Mouse (Mus musculus): Measurements from ENCODE around the gene Sema4g.
"Not testable (repeated sequence)": the region's sequence is repeated elsewhere in the genome, so short reads cannot be mapped to it uniquely, and the experiment has no call there.

The Sema4g gene

GRCm38 (mm10) chr19:45026958-45027670, 38.2 kb downstream of the Sema4g start:
- peak in 1 of 2 experiments; percentile 33 for DNase-seq

- no peak for DNase-seq
These were observed 38.9 kb downstream of the Sema4g start for GRCm38 (mm10) chr19:45027848-45028247.

DNA sequence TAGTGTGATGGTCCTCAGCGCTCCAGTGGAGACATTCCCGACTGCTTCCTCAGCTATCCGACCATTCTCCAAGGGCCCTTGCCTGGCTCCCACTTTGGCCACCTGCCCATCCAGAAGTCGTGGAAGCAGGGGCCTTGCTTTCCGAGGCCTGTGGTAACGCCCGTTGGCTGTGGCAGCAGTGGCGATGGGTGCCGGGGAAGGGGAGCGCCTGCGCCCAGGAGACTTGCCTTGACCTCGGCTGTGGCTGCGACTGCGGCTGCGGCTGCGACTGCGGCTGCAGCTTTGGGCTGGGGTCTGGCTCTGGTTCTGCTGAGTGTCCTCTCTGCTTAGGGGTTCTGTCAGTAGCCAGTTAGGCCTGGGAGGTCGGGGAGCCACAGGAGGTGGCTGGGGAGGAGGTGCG, 39.8 kb downstream of the Sema4g start:
- no peak for DNase-seq

- no peak for DNase-seq
These were observed 40.7 kb downstream of the Sema4g start for GRCm38 (mm10) chr19:45029571-45029970.

DNA sequence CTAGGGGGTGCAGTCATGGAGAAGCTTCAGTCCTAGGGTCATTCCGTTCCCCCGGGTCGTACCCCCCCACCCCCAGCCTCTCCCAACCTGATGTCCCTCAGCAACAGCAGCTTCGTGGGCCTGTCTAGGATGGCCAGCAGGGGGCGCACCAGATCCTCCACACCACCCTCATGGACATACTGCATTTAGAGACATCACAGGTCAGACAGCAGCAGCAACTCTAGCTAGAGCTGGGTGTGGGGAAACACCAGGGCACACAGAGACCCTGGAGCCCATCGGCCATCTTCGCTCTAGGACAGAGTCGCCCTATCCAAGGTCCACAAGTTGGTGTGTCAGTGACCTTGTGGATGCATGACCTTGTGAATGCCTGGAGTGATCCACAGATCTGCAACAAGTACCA, 41.2 kb downstream of the Sema4g start:
- DNase-seq, result peak; percentile 77 to 79

GRCm38 (mm10) chr19:45030746-45031693, 42.1 kb downstream of the Sema4g start:
- DNase-seq, result peak; percentile 87 to 91

DNA sequence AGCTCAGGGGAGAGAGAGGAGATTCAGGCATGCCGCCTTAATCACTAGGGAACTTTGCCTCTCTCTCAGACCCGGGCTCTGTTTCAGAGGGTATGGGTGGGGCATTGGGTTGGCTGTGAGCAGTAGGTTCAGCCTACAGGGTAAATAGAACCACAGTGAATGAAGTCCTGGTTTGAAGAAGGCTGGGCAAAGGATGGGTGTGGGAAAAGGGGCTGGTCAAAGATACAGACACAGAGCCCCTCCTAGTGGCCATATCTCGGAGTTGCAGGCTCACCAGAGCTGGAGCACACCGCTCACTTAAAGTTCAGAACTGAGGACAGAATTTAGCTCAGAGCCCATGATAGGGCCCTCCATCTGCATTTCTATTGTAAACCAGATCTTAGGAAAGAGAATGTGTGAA, 42.9 kb downstream of the Sema4g start:
- peak; percentile 85 to 86 for DNase-seq

- DNase-seq, result peak in 1 of 2 experiments; percentile 56
These were observed 43.9 kb downstream of the Sema4g start for GRCm38 (mm10) chr19:45032570-45033332.

- DNase-seq, result peak; percentile 60 to 63
These were observed 48.0 kb downstream of the Sema4g start for GRCm38 (mm10) chr19:45036867-45037266.

- DNase-seq, result not testable (repeated sequence)
These were observed 49.3 kb downstream of the Sema4g start for GRCm38 (mm10) chr19:45038198-45038597.

DNA sequence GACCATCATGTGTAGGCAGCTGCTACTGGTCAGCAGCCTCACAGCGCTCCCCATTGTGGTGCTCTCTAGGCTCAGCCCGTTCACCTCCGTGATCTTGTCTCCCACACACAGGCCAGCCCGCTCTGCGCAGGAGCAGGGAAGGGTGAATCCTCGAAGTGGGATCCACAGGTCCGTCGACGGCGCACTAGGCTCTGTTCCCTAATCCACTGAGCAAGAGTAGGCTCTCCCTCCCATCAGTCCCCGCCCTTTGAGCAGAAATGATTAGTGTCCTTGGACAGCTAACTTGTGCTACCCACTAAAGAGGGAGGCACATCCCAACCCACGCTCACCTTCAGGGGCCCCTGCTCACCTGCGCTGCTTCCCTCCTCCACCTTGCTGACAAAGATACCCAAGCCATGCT, 51.3 kb downstream of the Sema4g start:
- no peak for DNase-seq

DNA sequence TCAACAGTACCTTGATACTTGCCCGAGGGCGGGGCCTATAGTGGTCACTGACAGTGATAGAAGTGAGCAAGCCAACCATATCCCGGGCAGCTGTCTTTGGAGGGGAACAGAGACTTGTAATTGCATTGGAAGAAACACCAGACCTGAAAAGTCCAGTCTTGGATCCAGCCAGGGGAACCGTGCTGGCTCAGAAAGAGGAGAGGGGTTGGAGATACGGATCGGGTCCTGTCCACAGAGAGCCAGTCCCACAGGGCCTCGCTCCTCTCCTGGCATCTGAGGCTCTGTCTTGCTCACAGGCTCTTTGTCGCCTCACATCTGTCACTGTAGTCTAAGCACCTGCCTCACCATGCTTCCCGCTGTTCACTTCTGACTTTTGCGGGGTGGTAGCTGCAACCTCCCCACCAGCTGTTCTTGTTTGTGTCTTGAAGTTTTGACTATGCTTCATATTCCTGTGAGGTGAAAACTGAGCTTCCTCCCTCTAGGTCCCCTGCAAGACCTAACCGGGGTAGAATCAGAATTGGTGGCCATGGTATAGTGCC, 55.6 kb downstream of the Sema4g start:
- DNase-seq, result no peak

DNA sequence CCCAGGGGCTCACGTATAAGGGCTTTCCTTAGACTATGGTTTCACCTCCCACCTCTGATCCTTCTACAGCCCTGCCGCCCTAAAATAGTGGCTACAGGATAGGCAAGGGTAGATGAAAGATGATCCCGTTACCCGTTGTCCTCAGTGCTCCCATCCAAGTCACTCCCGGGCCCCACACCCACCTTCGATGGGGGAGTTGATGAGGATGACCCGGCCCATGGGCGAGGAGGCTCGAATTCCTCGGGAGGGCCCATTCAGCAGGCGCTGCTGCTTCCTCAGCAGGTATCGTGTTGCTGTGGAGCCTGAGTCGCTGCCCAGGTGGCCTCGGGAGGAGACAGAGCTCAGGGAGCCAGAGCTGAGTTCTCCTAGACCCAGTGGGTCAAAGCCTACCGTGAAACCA, 56.3 kb downstream of the Sema4g start:
- no peak for DNase-seq

DNA sequence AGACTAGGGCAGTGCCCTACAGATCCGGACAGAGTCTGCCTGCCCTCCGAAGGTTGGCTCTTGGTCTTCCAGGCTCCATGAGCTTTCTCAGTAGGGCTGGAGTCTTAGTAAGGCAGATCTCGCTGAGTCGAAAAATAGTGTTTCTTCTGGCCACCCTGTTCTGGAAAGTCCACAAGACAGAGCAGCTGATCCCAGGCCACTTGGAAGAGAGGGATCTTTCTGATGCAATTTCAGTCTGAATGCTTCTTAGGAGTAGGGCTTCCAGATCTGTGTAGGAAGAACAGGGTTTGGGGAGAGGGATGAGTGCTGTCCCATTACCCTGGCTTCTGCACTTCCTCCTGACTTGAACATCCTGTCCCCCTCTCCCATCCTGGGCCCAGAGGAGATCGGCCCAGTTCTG, 56.8 kb downstream of the Sema4g start, which contains the start of gene Pdzd7:
Pdzd7 (minus strand) TSS at position 67 of the 400 bp plus-strand sequence.
- DNase-seq, result no peak

GRCm38 (mm10) chr19:45046523-45047321, 57.8 kb downstream of the Sema4g start:
- peak; percentile 93 to 96 for DNase-seq

DNA sequence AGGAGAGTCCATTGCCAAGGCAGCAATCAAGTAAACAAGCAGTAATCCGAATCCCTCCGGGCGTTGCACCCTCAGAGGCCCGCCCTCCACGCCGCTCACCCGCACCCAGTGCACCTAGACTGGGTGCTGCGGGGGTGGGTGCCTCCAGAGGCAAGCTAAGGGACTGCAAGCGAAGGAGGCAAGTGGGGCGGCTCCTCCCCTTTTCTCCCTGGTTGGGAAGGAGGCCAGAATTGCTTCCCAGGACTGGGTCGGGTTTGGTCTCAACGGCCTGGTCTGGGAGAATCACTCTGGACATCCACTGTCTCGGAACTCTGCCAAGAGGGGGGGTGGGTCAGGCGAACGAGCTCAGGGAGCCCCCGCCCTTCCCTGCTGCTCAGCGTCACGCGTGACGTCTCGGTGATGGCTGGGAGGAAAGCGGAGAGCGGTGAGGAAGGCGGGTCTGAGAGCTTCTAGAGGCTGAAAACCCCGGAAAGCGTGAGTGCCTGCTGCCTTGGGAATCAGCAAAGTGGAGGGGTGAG, 58.6 kb downstream of the Sema4g start, which contains the start of gene Sfxn3:
Sfxn3 (plus strand) TSS at position 87 of the 518 bp plus-strand sequence.
- DNase-seq, result peak; percentile 95 to 96

DNA sequence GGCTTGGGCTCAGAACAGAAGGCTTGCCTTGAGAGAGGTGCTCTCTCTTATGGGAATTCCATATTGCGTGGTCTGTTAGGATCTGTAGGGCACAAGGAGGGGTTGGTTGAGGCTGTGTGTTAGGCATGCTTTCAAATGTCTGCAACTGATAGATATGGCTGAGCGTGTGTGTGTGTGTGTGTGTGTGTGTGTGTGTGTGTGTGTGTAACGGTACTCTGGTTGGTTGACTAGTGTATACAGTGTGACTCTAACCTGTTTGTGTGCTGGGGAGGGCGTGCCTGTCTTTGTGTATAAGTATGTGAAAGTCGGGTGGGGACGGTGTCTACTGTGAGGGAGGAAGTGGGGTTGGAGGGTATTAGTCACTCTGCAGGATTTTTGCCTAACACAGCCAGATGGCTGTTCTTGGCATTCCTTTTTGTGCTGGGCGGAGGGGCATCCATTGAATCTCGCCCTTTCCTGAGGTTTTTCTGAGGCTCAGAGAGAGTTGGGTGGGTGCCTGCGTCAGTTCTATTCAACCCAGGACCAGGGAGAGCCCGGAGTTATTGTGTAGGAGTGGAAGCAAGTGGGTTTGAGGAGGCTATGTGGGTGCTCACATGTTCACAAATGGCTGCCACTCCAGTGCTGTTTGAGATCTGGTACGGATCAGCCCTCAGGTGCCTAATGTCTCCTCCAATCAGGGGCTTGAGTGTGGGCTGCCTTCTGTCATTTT, 59.2 kb downstream of the Sema4g start:
- peak; percentile 44 to 69 for DNase-seq

DNA sequence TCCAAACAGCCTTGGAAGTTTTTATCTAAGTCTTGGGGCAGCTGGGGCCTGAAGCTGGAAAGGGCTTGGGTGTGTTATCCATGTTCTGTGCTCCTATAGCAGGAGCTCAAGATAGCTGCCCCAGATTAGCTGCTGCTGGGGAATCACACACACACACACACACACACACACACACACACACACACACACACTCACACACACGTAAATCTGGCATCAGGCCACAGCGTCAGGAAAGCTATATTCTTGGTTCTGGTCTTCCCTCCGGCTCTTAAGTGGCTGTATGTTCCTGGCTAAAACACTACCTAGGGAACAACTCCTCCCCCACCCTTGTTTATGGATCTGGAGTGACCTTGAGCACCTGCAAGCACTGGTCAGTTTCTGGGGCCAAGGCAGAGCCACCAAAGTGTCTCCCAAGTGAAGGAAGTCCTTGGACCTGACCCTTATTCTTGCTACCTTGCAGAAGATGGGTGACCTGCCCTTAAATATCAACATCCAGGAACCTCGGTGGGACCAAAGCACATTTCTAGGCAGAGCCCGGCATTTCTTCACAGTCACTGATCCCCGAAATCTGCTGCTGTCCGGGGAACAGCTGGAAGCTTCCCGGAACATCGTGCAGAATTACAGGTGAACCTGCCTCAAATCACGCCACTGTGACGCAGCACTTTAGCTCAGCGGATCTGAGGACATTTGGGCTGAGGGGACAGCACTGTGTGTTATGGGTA, 59.9 kb downstream of the Sema4g start:
- DNase-seq, result no peak

DNA sequence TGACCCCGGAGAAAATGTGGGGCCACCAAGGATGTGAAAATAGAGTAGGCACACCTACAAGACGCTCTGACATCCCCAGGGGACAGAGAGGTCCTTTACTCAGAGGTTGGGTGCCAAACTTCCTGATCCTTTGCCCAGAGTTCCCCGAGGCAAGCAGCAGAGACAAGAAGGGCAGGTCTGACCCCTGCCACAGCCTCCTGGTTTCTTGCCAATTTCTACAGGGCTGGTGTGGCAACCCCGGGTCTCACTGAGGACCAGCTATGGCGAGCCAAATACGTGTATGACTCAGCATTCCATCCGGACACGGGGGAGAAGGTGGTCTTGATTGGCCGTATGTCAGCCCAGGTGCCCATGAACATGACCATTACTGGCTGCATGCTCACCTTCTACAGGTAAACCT, 60.6 kb downstream of the Sema4g start:
- no peak for DNase-seq
